ENCODE assay signal across 27 mouse cellular contexts in genomic region chr11:45973635-45974034, GRCm38 (mm10). TPM values are rescaled to one million over a fixed set of nuclear protein-coding genes. Genes with fewer than 3 reads are reported as not detected.
DNase-seq lines count a peak whose midpoint lies in the region; ATAC-seq and TF ChIP-seq lines count a peak whose summit lies in the region.
"Had no signal": no experiment of that assay in that cellular context is flagged by ENCODE, and none has a peak within 500 bp of the region (broad histone marks: within the 10 kb centered on the region; RNA-seq: fewer than 3 reads in every experiment).

No protein-coding gene starts in this region.

- no peaks in the 10 kb centered on the region for H3K9me3 ChIP-seq in embryonic facial prominence, embryonic 15.5 days (replicated peaks)
- H3K9me3 ChIP-seq: embryonic facial prominence, embryonic 13.5 days; forebrain, embryonic 13.5 days; forebrain, embryonic 15.5 days; G1E had no signal

- TF ChIP-seq POLR2A in myocyte (IDR thresholded peaks at IDR 0.05; ENCODE audit: insufficient read length, low read depth): no peak

- intact Hi-C loops in left cerebral cortex, adult 2 months (cut with DNase I): no loop called here
- intact Hi-C loops in left cerebral cortex, postnatal 10 days (cut with DNase I): no loop called here

- H3K9ac ChIP-seq in embryonic facial prominence, embryonic 15.5 days: no peak overlapping the region
- H3K9ac ChIP-seq: embryonic facial prominence, embryonic 13.5 days; forebrain, embryonic 13.5 days; forebrain, embryonic 15.5 days; forebrain, postnatal 0 days had no signal

- no peak overlapping the region for H3K4me2 ChIP-seq in embryonic facial prominence, embryonic 15.5 days (replicated peaks)
- peak overlapping the region; percentile 53 for H3K4me2 ChIP-seq in myocyte (ENCODE audit: low read depth)
- H3K4me2 ChIP-seq: embryonic facial prominence, embryonic 13.5 days; forebrain, embryonic 13.5 days; forebrain, embryonic 15.5 days had no signal

- H3K4me3 ChIP-seq in left cerebral cortex, adult 2 months: no peak overlapping the region
- no peak overlapping the region for H3K4me3 ChIP-seq in embryonic facial prominence, embryonic 15.5 days (replicated peaks)
- H3K4me3 ChIP-seq in myocyte: no peak overlapping the region
- H3K4me3 ChIP-seq: embryonic facial prominence, embryonic 13.5 days; forebrain, embryonic 13.5 days; forebrain, embryonic 15.5 days had no signal

- no peak for DNase-seq in left cerebral cortex, adult 2 months (ENCODE audit: extremely low spot score in 1 of 2, low spot score in 2 of 2)
- DNase-seq in left cerebral cortex, postnatal 10 days (ENCODE audit: extremely low spot score in 1 of 2, low spot score in 2 of 2): no peak
- DNase-seq in layer of hippocampus, adult 11-12 months (ENCODE audit: low spot score): no peak
- DNase-seq: adrenal gland, adult 8-10 months; adrenal gland, postnatal 14 days; adrenal gland, postnatal 36 days; B cell, adult 2 months; cerebellum, adult 11 months; cerebellum, adult 18-20 months; cerebellum, adult 8-10 months; cerebellum, adult 9-11 months; cerebellum, postnatal 14 days; cerebellum, postnatal 36 days; embryo, embryonic 11 days; forebrain, postnatal 0 days had no signal

- 62% methylated on average over 5 of the region's 5 CpGs for WGBS in embryonic facial prominence, embryonic 15.5 days

- H3K4me1 ChIP-seq in embryonic facial prominence, embryonic 15.5 days: no peaks in the 10 kb centered on the region
- H3K4me1 ChIP-seq: forebrain, embryonic 13.5 days; forebrain, embryonic 15.5 days had no signal

- H3ac ChIP-seq in myocyte (ENCODE audit: control insufficient read depth, insufficient read length): no peak overlapping the region

- H3K36me3 ChIP-seq in embryonic facial prominence, embryonic 15.5 days: no peaks in the 10 kb centered on the region
- H3K36me3 ChIP-seq in myocyte (ENCODE audit: control insufficient read depth, insufficient read depth): no peaks in the 10 kb centered on the region
- H3K36me3 ChIP-seq: embryonic facial prominence, embryonic 13.5 days; forebrain, embryonic 15.5 days; G1E had no signal

- no peaks in the 10 kb centered on the region for H3K79me2 ChIP-seq in myocyte (ENCODE audit: control insufficient read depth, insufficient read depth)

- no peaks in the 10 kb centered on the region for H3K27me3 ChIP-seq in embryonic facial prominence, embryonic 15.5 days
- H3K27me3 ChIP-seq in myocyte (ENCODE audit: control insufficient read depth, insufficient read depth, insufficient read length): no peaks in the 10 kb centered on the region
- H3K27me3 ChIP-seq: CH12.LX; embryonic facial prominence, embryonic 13.5 days; forebrain, embryonic 13.5 days; forebrain, embryonic 15.5 days had no signal

- TF ChIP-seq CTCF in left cerebral cortex, adult 2 months (IDR thresholded peaks at IDR 0.05): no peak

- peak; percentile 43; the same call in 1 of the 2 replicates for ATAC-seq in embryonic facial prominence, embryonic 15.5 days (ENCODE audit: insufficient number of reproducible peaks, low FRiP score, low TSS enrichment, low read depth)
- ATAC-seq in erythroblast, adult 5-6 weeks (replicated peaks; ENCODE audit: low FRiP score, poor library complexity, severe bottlenecking): no peak
- ATAC-seq: activated CD4-positive, CD25-positive, alpha-beta regulatory T cell, adult 4 months; CD4-positive, CD25-positive, alpha-beta regulatory T cell, adult 4 months; forebrain, embryonic 13.5 days; forebrain, embryonic 15.5 days; forebrain, postnatal 0 days; Patski had no signal

- H3K27ac ChIP-seq in left cerebral cortex, adult 2 months: peak overlapping the region; percentile 67
- no peak overlapping the region for H3K27ac ChIP-seq in embryonic facial prominence, embryonic 15.5 days (replicated peaks)
- H3K27ac ChIP-seq: embryonic facial prominence, embryonic 13.5 days; forebrain, embryonic 13.5 days; forebrain, embryonic 15.5 days had no signal

TF ChIP-seq in myocyte, 11 proteins besides CTCF, POLR2A, EP300 and RAD21:
- TF ChIP-seq SRF (IDR thresholded peaks at IDR 0.05; ENCODE audit: control insufficient read depth, insufficient read length, low read depth) (no peak), TCF3 (IDR thresholded peaks at IDR 0.05; ENCODE audit: insufficient read length, low read depth) (no peak), USF1 (IDR thresholded peaks at IDR 0.05; ENCODE audit: low read depth) (no peak), MYOD1 (IDR thresholded peaks at IDR 0.05; ENCODE audit: control insufficient read depth in 1 of 3, insufficient read length in 2 of 3, low read depth in 2 of 3) (no peak), E2F4 (IDR thresholded peaks at IDR 0.05; ENCODE audit: insufficient read depth) (no peak), MAX (IDR thresholded peaks at IDR 0.05; ENCODE audit: low read depth) (no peak), CEBPB (IDR thresholded peaks at IDR 0.05; ENCODE audit: insufficient read depth, poor library complexity, severe bottlenecking) (no peak), REST (IDR thresholded peaks at IDR 0.05; ENCODE audit: insufficient read depth, insufficient read length) (no peak), TCF12 (IDR thresholded peaks at IDR 0.05; ENCODE audit: insufficient read depth, poor library complexity, severe bottlenecking) (no peak), MYOG (IDR thresholded peaks at IDR 0.05; ENCODE audit: control insufficient read depth in 1 of 3, insufficient read depth in 1 of 3, insufficient read length in 2 of 3, low read depth in 2 of 3) (no peak), POLR2AphosphoS2 (IDR thresholded peaks at IDR 0.05; ENCODE audit: insufficient read length, low read depth) (no peak)

RNA-seq across cellular contexts. Expression of gene Sox30, which starts 6.5 kb away (rescaled TPM):
- under 1 TPM; 0.12 to 0.25 TPM for total RNA-seq in left cerebral cortex, adult 2 months (2021)
- total RNA-seq in left cerebral cortex, postnatal 10 days (2021): under 1 TPM; 0.11 to 0.12 TPM
- polyA plus RNA-seq in embryonic facial prominence, embryonic 15.5 days (2015; fragmentation: Nextera tagmentation; extraction: Ambion mirVana): 0.20 and 0.23 TPM in 2 replicates
- not detected for polyA plus RNA-seq in myocyte (2012; fragmentation: generic; extraction: Trizol)
- total RNA-seq in erythroblast, adult 5-6 weeks (2015; ENCODE audit: low replicate concordance): not detected in 2 replicates
- total RNA-seq in erythroblast, adult 5-6 weeks (2017; ENCODE audit: low replicate concordance): not detected in 2 replicates
- total RNA-seq: CH12.LX; common myeloid progenitor, adult 5-6 weeks had no signal
- polyA plus RNA-seq: activated CD4-positive, CD25-positive, alpha-beta regulatory T cell, adult 4 months; CD4-positive, CD25-positive, alpha-beta regulatory T cell, adult 4 months; forebrain, embryonic 13.5 days; G1E; Patski had no signal

RNA-seq across cellular contexts. Expression of gene Thg1l, which starts 18.3 kb away (rescaled TPM):
- total RNA-seq in left cerebral cortex, adult 2 months (2021): 10 to 100 TPM; 10.4 to 12.2 TPM
- total RNA-seq in left cerebral cortex, postnatal 10 days (2021): 10 to 100 TPM; 10.4 to 12.1 TPM
- 12.2 and 13.0 TPM in 2 replicates for polyA plus RNA-seq in embryonic facial prominence, embryonic 15.5 days (2015; fragmentation: Nextera tagmentation; extraction: Ambion mirVana)
- 14.8 TPM for polyA plus RNA-seq in myocyte (2012; fragmentation: generic; extraction: Trizol)
- total RNA-seq in erythroblast, adult 5-6 weeks (2015; ENCODE audit: low replicate concordance): 6.5 and 8.5 TPM in 2 replicates
- total RNA-seq in erythroblast, adult 5-6 weeks (2017; ENCODE audit: low replicate concordance): 1.8 and 2.9 TPM in 2 replicates

RNA-seq across cellular contexts. Expression of gene Lsm11, which starts 28.9 kb away (rescaled TPM):
- 10 to 100 TPM; 25.4 to 26.6 TPM for total RNA-seq in left cerebral cortex, adult 2 months (2021)
- total RNA-seq in left cerebral cortex, postnatal 10 days (2021): 100 to 1,000 TPM; 117 to 128 TPM
- polyA plus RNA-seq in embryonic facial prominence, embryonic 15.5 days (2015; fragmentation: Nextera tagmentation; extraction: Ambion mirVana): 5.2 and 5.4 TPM in 2 replicates
- 5.4 TPM for polyA plus RNA-seq in myocyte (2012; fragmentation: generic; extraction: Trizol)
- total RNA-seq in erythroblast, adult 5-6 weeks (2015; ENCODE audit: low replicate concordance): 0.63 TPM in 1 of 2 replicates, not detected in the other
- 0.51 and 0.84 TPM in 2 replicates for total RNA-seq in erythroblast, adult 5-6 weeks (2017; ENCODE audit: low replicate concordance)

Comparison
In these comparisons a context has a peak if more than half of its experiments do, and no peak if none do; other contexts are left out.
1. RNA of gene Lsm11, which starts 28.9 kb away (total RNA-seq): 117 to 128 TPM in left cerebral cortex, postnatal 10 days and 25.4 to 26.6 TPM in left cerebral cortex, adult 2 months; 0.51 to 0.84 TPM in erythroblast, adult 5-6 weeks; every median in the first group is over 10 times any median in the second.